Mouse (Mus musculus): ENCODE results near the gene Socs1.

Gene Socs1

GRCm38 (mm10) chr16:10787548-10788058, 2.3 kb upstream of the Socs1 start:
- in situ Hi-C loops (cut with MboI, MseI), result loop anchor here in 1 of 2 experiments (5.0 kb wide), 2 partner anchors 60 to 215 kb away; no protein-coding TSS in a partner anchor

DNA sequence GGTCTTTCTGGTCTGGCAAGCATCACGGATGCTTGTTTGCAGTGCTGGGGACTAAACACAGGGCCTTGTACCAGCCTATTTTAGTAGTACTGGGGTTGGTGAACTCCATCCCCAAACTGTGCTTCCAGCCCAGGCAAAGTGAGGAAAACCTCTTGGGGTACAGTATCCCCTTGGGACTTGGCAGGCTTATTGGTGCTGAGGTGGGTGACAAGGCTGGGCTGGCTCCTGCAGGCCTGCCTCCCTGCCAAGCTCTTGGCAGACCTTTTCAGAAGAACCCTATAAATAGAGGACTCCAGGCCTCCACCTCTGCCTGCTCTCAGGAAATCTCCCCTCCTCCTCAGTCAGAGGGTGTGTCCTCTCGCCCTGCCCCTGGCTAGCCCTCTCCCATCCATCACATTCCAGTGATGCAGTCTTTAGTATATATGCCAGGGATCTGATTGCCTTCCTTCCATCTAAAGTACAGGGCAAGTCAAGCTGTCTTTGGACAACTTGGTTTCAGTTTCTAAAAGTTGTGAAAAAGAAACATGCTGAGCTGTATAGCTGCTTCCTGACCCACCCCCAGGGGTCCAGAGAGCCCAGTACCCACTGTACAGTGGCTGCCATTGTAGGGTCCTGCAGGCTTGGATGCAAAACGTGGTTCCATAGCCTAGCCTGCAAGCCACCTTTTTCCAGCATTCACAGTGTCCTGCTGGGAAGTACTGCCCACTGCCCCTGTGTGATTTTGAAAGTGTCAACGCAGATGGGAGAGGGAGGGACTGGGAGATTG, 1.6 kb upstream of the Socs1 start:
- in situ Hi-C loops (cut with MboI, MseI), result loop anchor here in 1 of 2 experiments (5.0 kb wide), 2 partner anchors 60 to 215 kb away; no protein-coding TSS in a partner anchor

DNA sequence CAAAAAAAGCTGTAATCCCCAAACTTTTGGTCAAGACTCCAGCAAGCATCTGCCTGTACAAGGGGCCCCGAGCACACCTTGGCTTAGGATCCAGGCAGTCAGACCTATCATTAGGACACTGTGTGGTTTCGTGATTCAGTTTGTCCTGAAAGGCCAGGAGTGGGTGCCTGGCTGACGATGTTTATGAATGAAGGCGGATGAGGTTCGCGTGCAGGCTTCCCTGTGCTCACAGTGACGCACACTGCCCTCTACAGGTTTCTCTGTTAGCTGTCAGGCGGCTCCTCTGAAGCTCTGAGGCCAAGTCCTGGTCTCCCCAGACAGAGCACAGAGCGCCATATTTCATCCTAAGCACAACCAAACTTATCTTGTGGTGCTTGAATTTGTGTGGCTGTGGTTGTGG, 952 bp upstream of the Socs1 start:
- in situ Hi-C loops (cut with MboI, MseI), result loop anchor here in 1 of 2 experiments (5.0 kb wide), 2 partner anchors 61 to 214 kb away; no protein-coding TSS in a partner anchor

DNA sequence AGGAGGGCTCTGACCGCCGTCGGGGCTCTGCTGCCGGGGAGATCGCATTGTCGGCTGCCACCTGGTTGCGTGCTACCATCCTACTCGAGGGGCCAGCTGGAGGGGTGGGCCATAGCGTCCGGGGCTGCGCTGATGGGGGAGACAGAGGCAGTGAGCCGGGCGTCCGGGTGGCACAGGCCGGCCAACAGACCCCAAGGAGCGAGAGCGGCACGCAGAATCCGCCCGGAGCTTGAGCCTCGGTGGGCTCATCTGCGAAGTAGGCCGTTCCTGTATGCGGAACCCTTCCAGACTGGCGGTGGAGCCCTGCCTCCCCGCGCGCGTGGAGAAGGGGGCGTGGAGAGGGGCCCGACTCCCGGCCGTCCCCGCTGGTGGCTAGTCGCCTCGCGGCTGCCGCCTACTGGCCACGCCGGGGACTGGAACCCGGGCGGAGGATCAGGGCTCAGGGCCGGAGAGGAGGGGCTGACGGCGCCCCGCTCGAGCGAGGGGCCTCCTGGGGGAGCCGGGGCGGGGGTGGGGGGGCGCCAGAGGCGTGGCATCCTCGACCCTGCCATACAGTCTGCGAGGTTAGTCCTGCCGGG, 454 bp downstream of the Socs1 start:
- in situ Hi-C loops (cut with MboI, MseI), result loop anchor here in 1 of 2 experiments (5.0 kb wide), 4 partner anchors 38 to 213 kb away; no protein-coding TSS in a partner anchor

DNA sequence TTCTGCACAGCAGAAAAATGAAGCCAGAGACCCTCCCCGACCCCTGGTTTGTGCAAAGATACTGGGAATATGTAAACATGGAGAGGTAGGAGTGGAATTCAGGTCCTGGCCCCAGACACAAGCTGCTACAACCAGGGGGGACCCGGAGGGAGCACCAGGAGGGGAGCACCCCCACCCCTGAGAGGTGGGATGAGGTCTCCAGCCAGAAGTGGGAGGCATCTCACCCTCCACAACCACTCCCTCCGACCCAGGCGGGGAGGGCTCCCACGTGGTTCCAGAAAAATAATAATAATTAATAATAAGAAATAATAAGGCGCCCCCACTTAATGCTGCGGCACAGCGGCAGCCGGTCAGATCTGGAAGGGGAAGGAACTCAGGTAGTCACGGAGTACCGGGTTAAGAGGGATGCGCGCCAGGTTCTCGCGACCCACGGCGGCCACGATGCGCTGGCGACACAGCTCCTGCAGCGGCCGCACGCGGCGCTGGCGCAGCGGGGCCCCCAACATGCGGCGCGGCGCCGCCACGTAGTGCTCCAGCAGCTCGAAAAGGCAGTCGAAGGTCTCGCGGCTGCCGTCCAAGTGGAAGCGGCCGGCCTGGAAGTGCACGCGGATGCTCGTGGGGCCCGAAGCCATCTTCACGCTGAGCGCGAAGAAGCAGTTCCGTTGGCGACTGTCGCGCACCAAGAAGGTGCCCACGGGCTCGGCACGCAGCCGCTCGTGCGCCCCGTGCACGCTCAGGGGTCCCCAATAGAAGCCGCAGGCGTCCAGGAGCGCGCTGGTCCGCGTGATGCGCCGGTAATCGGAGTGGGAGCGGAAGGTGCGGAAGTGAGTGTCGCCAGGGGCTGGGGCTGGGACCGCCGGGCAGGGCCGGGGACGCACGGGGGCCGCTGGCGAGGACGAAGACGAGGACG, 1.2 kb downstream of the Socs1 start:
- in situ Hi-C loops (cut with MboI, MseI), result loop anchor here in 1 of 2 experiments (5.0 kb wide), 2 partner anchors 37 to 117 kb away; no protein-coding TSS in a partner anchor

DNA sequence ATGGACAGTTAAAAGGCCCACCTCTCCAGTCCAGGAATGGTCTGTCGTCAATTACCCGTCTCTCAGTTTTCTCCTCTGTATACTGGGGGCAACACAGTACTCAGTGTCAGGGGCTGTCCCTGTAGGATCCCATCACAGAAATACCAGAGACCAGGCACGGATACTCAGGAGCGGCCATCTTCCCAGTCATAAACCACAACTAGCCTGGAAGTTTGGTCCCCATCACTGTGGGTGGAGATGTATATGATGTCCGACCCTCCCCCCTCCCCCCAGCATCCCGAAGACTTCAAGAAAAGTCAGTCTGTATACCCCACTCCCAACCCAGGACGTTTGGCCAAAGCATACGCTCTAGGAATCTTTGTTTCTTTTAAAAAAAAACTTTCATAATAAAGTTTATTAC, 1.9 kb downstream of the Socs1 start:
- in situ Hi-C loops (cut with MboI, MseI), result loop anchor here in 1 of 2 experiments (5.0 kb wide), 2 partner anchors 36 to 116 kb away; no protein-coding TSS in a partner anchor

DNA sequence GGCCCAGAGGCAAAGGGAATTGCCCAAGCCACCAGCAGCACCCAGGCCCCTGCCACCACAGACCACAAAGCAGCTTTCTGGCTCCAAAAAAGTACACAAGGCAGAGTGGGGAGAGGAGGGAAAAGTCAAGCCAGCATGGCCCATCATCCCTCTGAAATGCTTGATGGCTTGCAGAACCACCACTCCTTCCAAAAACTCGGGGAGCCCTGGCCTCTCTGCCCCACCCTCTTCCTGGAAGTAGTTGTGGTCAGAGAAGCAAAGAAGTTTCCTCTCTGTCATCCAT, 2.2 kb downstream of the Socs1 start:
- in situ Hi-C loops (cut with MboI, MseI), result loop anchor here in 1 of 2 experiments (5.0 kb wide), 2 partner anchors 36 to 116 kb away; no protein-coding TSS in a partner anchor

DNA sequence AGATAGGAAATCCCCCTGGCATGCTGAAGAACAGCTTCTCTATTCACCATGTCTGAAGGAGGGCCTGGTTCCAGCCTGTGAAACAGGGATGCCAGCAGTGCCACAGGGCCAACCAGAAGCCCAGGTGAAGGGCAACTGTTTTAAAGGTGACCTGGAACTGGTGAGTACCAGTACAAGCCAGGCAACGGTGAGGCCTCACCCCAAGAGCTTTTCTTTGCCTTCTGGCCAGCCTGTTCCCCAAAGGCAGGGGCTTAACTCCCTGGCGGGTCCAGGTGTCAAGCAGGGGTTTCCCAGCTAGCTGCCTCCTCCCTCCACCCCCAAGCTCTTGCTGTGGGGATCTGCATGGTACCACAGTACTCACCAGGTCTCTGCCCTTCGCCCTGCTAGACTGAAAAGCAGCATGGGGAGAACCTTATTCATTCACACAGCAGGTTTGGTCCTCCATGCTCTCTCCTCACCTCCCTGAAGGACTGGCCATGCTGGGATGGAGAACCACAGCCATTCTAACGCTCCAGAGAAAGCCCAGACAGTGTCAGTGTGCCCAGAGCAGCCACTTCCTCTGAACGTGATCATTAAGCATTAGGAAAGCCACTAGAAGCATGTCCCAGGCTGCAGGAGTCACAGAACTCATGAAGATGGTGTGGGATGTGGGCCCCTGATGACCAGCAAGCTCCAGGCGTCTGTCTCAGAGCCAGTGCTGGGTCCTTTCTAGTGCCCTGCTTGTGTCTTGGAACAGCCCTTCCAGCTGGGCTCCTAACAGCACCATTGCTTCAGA, 2.8 kb downstream of the Socs1 start:
- in situ Hi-C loops (cut with MboI, MseI), result loop anchor here in 1 of 2 experiments (5.0 kb wide), 2 partner anchors 35 to 115 kb away; no protein-coding TSS in a partner anchor

DNA sequence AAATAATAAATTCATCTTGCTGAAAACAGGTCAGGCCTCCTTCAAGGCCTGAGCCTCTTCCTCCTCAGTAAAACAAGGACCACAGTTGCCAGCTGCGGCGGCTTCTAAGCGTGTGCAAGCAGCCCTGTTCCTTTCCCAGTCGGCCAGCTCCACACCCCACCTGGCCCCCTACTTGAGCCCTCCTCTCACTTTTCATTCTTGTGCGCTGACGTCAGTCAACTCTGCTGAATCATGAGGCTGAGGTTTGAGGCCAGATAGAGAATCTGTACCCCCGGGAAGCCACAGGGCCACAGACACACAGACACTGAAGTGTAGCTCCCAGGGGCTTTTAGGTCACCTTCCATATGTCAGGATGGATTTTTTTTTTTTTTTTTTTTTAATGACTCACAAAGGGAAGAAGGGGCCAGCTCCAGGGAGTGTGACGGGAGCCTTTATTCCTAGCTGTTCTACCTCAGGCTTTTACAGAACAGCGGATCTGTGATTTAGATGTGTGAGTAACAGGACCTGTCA, 3.4 kb downstream of the Socs1 start:
- in situ Hi-C loops (cut with MboI, MseI), result loop anchor here in 1 of 2 experiments (5.0 kb wide), 2 partner anchors 35 to 115 kb away; no protein-coding TSS in a partner anchor

DNA sequence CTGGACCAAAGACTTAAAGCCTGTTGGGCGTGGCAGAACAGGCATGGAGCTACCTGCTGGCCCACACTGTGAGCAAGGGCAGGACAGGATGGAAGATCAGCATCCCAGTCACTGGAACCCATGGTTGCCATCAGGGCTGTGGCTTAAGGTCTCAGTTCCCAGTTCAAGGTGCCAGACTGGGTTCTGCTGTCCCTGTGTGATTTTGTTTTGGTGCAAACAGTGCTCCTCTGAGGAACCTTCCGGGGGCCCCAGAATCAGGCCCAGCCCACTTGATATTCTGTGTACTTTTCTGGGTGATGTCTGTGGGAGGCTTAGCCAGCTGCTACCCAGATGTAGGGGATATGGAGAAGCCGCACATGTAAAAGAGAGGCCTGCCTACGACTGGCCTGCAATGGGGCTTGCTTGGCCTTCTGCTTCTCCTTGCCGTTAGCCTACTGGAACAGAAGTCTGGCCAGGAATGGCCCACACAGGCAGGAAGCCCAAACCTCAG, 4.7 kb downstream of the Socs1 start:
- in situ Hi-C loops (cut with MboI, MseI), result loop anchor here in 1 of 2 experiments (5.0 kb wide), 2 partner anchors 33 to 113 kb away; no protein-coding TSS in a partner anchor

- in situ Hi-C loops (cut with MboI, MseI), result no loop called here
These were observed 7.7 kb downstream of the Socs1 start for GRCm38 (mm10) chr16:10777579-10778160.

- in situ Hi-C loops (cut with MboI, MseI), result no loop called here
These were observed 9.0 kb downstream of the Socs1 start for GRCm38 (mm10) chr16:10776322-10776721.

GRCm38 (mm10) chr16:10774726-10775125, 10.6 kb downstream of the Socs1 start:
- in situ Hi-C loops (cut with MboI, MseI), result loop anchor here in 1 of 2 experiments (5.0 kb wide), 1 partner anchor 112 kb away; no protein-coding TSS in a partner anchor

DNA sequence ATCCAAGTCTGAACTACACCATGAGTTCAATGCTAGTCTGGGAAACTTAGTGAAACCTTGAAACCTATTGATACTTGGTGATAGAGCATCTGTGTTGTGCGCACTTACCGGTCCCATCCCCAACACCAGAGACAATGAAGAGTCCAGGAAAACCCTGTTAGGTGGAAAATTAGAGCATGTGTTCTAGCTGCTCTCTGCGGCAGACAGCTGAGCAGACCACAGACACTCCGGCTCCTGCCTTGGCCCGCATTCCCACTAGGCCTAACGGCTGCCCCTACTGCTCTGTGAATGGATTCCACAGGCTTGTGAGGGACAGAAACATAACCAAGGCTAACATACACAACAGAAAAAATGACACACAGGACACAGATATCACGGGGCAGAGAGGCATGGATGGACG, 11.8 kb downstream of the Socs1 start:
- in situ Hi-C loops (cut with MboI, MseI), result loop anchor here in 1 of 2 experiments (5.0 kb wide), 1 partner anchor 111 kb away; no protein-coding TSS in a partner anchor

GRCm38 (mm10) chr16:10771769-10772510, 13.4 kb downstream of the Socs1 start:
- in situ Hi-C loops (cut with MboI, MseI), result loop anchor here in 1 of 2 experiments (5.0 kb wide), 1 partner anchor 110 kb away; no protein-coding TSS in a partner anchor

- in situ Hi-C loops (cut with MboI, MseI), result loop anchor here in 1 of 2 experiments (5.0 kb wide), 1 partner anchor 108 kb away; no protein-coding TSS in a partner anchor
These were observed 14.6 kb downstream of the Socs1 start for GRCm38 (mm10) chr16:10770531-10771325.

- in situ Hi-C loops (cut with MboI, MseI), result loop anchor here in 1 of 2 experiments (5.0 kb wide), 1 partner anchor 107 kb away; no protein-coding TSS in a partner anchor
These were observed 15.7 kb downstream of the Socs1 start for GRCm38 (mm10) chr16:10769661-10770060.

GRCm38 (mm10) chr16:10768821-10769220, 16.5 kb downstream of the Socs1 start:
- in situ Hi-C loops (cut with MboI, MseI), result no loop called here
